9 mouse cellular contexts compared by ENCODE assay signal in the genomic region with DNA sequence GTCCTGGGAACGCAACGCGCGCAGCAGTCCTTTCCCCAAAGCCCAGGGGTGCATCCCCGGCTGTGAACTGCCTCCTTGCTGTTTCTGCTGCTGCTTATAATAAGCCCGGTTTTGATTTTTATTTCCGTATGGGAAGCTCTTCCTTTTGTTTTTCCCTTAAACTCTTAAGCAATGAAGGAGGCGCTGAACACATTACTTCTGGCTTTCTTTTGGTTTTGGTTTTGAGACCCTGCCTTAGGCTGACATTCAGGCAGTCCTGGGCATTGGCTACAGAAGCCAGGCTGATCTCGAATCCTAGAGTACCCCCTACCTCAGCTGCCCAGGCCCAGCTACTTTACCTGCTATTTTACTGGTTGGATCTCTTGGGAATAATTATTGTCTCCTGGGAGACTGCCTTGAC. TPM values are rescaled to one million over a fixed set of nuclear protein-coding genes. Genes with fewer than 3 reads are reported as not detected.
DNase-seq lines count a peak whose midpoint lies in the region; ATAC-seq and TF ChIP-seq lines count a peak whose summit lies in the region.
"Had no signal": no experiment of that assay in that cellular context is flagged by ENCODE, and none has a peak within 500 bp of the region (broad histone marks: within the 10 kb centered on the region; RNA-seq: fewer than 3 reads in every experiment).

No protein-coding gene starts in this region.

- peak overlapping the region; percentile 94 for H3K4me2 ChIP-seq in heart, embryonic 14.5 days (ENCODE audit: low read length)
- peak overlapping the region; percentile 70 for H3K4me2 ChIP-seq in liver, embryonic 14.5 days (ENCODE audit: low read depth)

- H3K27me3 ChIP-seq in heart, adult 2 months (ENCODE audit: control insufficient read depth, insufficient read depth, low read length), result no peaks in the 10 kb centered on the region
- H3K27me3 ChIP-seq in ES-Bruce4 (ENCODE audit: control insufficient read depth, insufficient read depth, low read length, poor library complexity, severe bottlenecking), result 0 out of 2 replicates have a peak, but pooled peaks cover 2% of the 10 kb centered on the region
- peaks cover 11% of the 10 kb centered on the region for H3K27me3 ChIP-seq in heart, embryonic 14.5 days (ENCODE audit: control insufficient read depth, insufficient read depth, low read length)
- peaks cover 62% of the 10 kb centered on the region for H3K27me3 ChIP-seq in liver, embryonic 14.5 days (ENCODE audit: control insufficient read depth, insufficient read depth, low read length)

- TF ChIP-seq CTCF in heart, adult 2 months (IDR thresholded peaks at IDR 0.05), result no peak
- TF ChIP-seq CTCF in ES-Bruce4 (IDR thresholded peaks at IDR 0.05; ENCODE audit: low read depth, low read length), result no peak
- TF ChIP-seq CTCF in liver, embryonic 14.5 days (IDR thresholded peaks at IDR 0.05; ENCODE audit: low read depth), result no peak

- no peak for TF ChIP-seq POLR2A in heart, adult 2 months (IDR thresholded peaks at IDR 0.05; ENCODE audit: insufficient read depth, low read depth, low read length)
- no peak for TF ChIP-seq POLR2A in ES-Bruce4 (IDR thresholded peaks at IDR 0.05; ENCODE audit: insufficient read depth, low read length)

- peaks cover 4% of the 10 kb centered on the region for H3K4me1 ChIP-seq in heart, adult 2 months (ENCODE audit: control insufficient read depth, insufficient read depth, low read length)
- peaks cover 2% of the 10 kb centered on the region for H3K4me1 ChIP-seq in ES-Bruce4 (ENCODE audit: control insufficient read depth, insufficient read depth, low read length)
- H3K4me1 ChIP-seq in heart, embryonic 14.5 days (ENCODE audit: control insufficient read depth in 2 of 2, insufficient read depth in 2 of 2, low read length in 2 of 2), result peaks cover 0 to 11% of the 10 kb centered on the region in 2 experiments; a peak in 2 of 4 replicates
- H3K4me1 ChIP-seq in liver, embryonic 14.5 days (replicated peaks; ENCODE audit: control insufficient read depth in 2 of 2, insufficient read depth in 2 of 2, low read length in 1 of 2), result no peaks in the 10 kb centered on the region; a peak in 1 of 4 replicates

- H3K9ac ChIP-seq in heart, adult 2 months (ENCODE audit: low read depth, low read length), result peak overlapping the region; percentile 90
- peak overlapping the region; percentile 73 for H3K9ac ChIP-seq in ES-Bruce4 (ENCODE audit: low read depth, poor library complexity, severe bottlenecking)
- H3K9ac ChIP-seq in heart, embryonic 14.5 days (ENCODE audit: low read length), result peak overlapping the region; percentile 79
- H3K9ac ChIP-seq in liver, embryonic 14.5 days (replicated peaks), result no peak overlapping the region

- no peak for DNase-seq in heart, adult 2 months
- DNase-seq in heart, postnatal 10 days, result no peak
- DNase-seq in liver, embryonic 14.5 days (ENCODE audit: low read depth in 3 of 3, low spot score in 3 of 3), result no peak
- DNase-seq in embryo, embryonic 9.5 days (ENCODE audit: extremely low spot score), result no peak
- DNase-seq in cerebellum, adult 11-12 months, result no peak
- no peak for DNase-seq in cerebellum, adult 9-10 months

- 12% methylated on average over 9 of the region's 9 CpGs for WGBS in heart, adult 2 months
- WGBS in heart, embryonic 14.5 days, result 5% methylated on average over 9 of the region's 9 CpGs
- 9% methylated on average over 9 of the region's 9 CpGs for WGBS in liver, embryonic 14.5 days (ENCODE audit: insufficient replicate concordance)

- H3K27ac ChIP-seq in heart, adult 2 months, result peak overlapping the region; percentile 93
- H3K27ac ChIP-seq in ES-Bruce4 (ENCODE audit: insufficient read depth, low read length), result no peak overlapping the region
- H3K27ac ChIP-seq in heart, embryonic 14.5 days (replicated peaks in 1 of 2; ENCODE audit: control insufficient read depth in 1 of 2, insufficient read depth in 1 of 2, low read depth in 2 of 2, low read length in 2 of 2), result no peak overlapping the region
- H3K27ac ChIP-seq in liver, embryonic 14.5 days, result no peak overlapping the region

- ATAC-seq in heart, embryonic 14.5 days (ENCODE audit: insufficient number of reproducible peaks, insufficient read depth, low FRiP score, low read depth), result no peak
- ATAC-seq in liver, embryonic 14.5 days (ENCODE audit: insufficient read depth), result no peak

- H3K4me3 ChIP-seq in heart, adult 2 months, result peak overlapping the region; percentile 95
- H3K4me3 ChIP-seq in ES-Bruce4 (ENCODE audit: low read depth, low read length), result peak overlapping the region; percentile 94
- peak overlapping the region; percentile 57 to 73 for H3K4me3 ChIP-seq in heart, embryonic 14.5 days (ENCODE audit: control insufficient read depth in 1 of 2, insufficient read depth in 1 of 2, low read depth in 1 of 2, low read length in 2 of 2)
- H3K4me3 ChIP-seq in liver, embryonic 14.5 days (ENCODE audit: insufficient read depth in 1 of 2, low read depth in 2 of 2, low read length in 2 of 2), result peak overlapping the region; percentile 50 to 53

- intact Hi-C loops in heart, adult 2 months (cut with DNase I), result loop anchor here (5.0 kb wide), 1 partner anchor 192 kb away; no protein-coding TSS in a partner anchor
- intact Hi-C loops in heart, postnatal 10 days (cut with DNase I), result loop anchor here (5.0 to 10.0 kb wide), 2 partner anchors 37 to 240 kb away; no protein-coding TSS in a partner anchor

- no peaks in the 10 kb centered on the region for H3K9me3 ChIP-seq in ES-Bruce4 (replicated peaks; ENCODE audit: control insufficient read depth, insufficient read depth, low read length, poor library complexity, severe bottlenecking)
- no peaks in the 10 kb centered on the region for H3K9me3 ChIP-seq in heart, embryonic 14.5 days (ENCODE audit: control insufficient read depth, low read length)
- H3K9me3 ChIP-seq in liver, embryonic 14.5 days (ENCODE audit: control insufficient read depth, low read length), result no peaks in the 10 kb centered on the region

- TF ChIP-seq EP300 in heart, adult 2 months (IDR thresholded peaks at IDR 0.05; ENCODE audit: insufficient read depth, low read depth, low read length), result no peak
- no peak for TF ChIP-seq EP300 in ES-Bruce4 (IDR thresholded peaks at IDR 0.05; ENCODE audit: insufficient read depth, low read depth, low read length)
- TF ChIP-seq EP300 in liver, embryonic 14.5 days (IDR thresholded peaks at IDR 0.05; ENCODE audit: low read depth), result no peak

- no peaks in the 10 kb centered on the region for H3K79me2 ChIP-seq in heart, adult 2 months (replicated peaks; ENCODE audit: control insufficient read depth, insufficient read depth, low read length)

- peaks cover 13% of the 10 kb centered on the region for H3K36me3 ChIP-seq in heart, adult 2 months (ENCODE audit: control insufficient read depth, insufficient read depth, low read length)
- H3K36me3 ChIP-seq in ES-Bruce4 (ENCODE audit: control insufficient read depth, insufficient read depth, low read length, poor library complexity, severe bottlenecking), result no peaks in the 10 kb centered on the region
- no peaks in the 10 kb centered on the region for H3K36me3 ChIP-seq in heart, embryonic 14.5 days (ENCODE audit: control insufficient read depth, insufficient read depth, low read length)
- no peaks in the 10 kb centered on the region for H3K36me3 ChIP-seq in liver, embryonic 14.5 days (replicated peaks; ENCODE audit: control insufficient read depth, insufficient read depth, low read depth)

RNA-seq across cellular contexts. Expression of gene Tmtc1, which starts 0.6 kb away (rescaled TPM):
- total RNA-seq in heart, adult 2 months (2021), result 100 to 1,000 TPM in 1 of 2 experiments, 10 to 100 TPM in 1; 89.4 to 131 TPM
- 46.3 and 86.1 TPM in 2 replicates for polyA plus RNA-seq in heart, adult 2 months (2012; rRNA removed)
- total RNA-seq in heart, postnatal 10 days (2021), result 10 to 100 TPM; 22.5 to 29.0 TPM
- 2.7 and 3.3 TPM in 2 replicates for polyA plus RNA-seq in ES-Bruce4 (2011; ENCODE audit: insufficient read depth, insufficient read length, low read depth, missing spikeins)
- polyA plus RNA-seq in heart, embryonic 14.5 days (2014; fragmentation: Nextera tagmentation; extraction: Ambion mirVana), result 3.8 and 4.1 TPM in 2 replicates
- polyA plus RNA-seq in liver, embryonic 14.5 days (2012; rRNA removed), result 0.08 and 0.09 TPM in 2 replicates
- 0.04 and 0.28 TPM in 2 replicates for polyA plus RNA-seq in liver, embryonic 14.5 days (2014; fragmentation: Nextera tagmentation; extraction: Ambion mirVana)
- polyA plus RNA-seq: C2C12 had no signal
